Mouse (Mus musculus) adrenal gland, postnatal 10 days (tissue): ENCODE results near the gene Acss1. TPM values are rescaled to one million over a fixed set of nuclear protein-coding genes. Genes with fewer than 3 reads are reported as not detected.
A peak's percentile ranks its signal among the peaks of the same experiment; 100 is the strongest.

Source experiments
- DNase-seq: peaks from one replicate; pipeline ENCODE4 v3.0.0; 2021; ENCODE audit warnings: mixed read lengths
- long read RNA-seq, 2 experiments: library from polyadenylated mRNA; stranded (forward); transcript quantifications; one replicate each; pipeline ENCODE4 v2.0.0; 2021
- total RNA-seq, 2 experiments: library from RNA; stranded (reverse); gene quantifications; 2 replicates each; pipeline ENCODE4 v1.2.3; 2021

Gene Acss1
- 10 to 100 TPM; 64.7 to 68.9 TPM for total RNA-seq
- long read RNA-seq, experiment 1, transcript Acss1-201 (14 exons, 3,618 nt) = major isoform, 82 of 127 reads
- long read RNA-seq, experiment 1, partial matches to known transcripts = 4 of 127 reads
- long read RNA-seq, experiment 1, other reads (novel, unspliced or antisense) = 40 of 127 reads
- long read RNA-seq, experiment 2, transcript Acss1-201 (14 exons, 3,618 nt) = major isoform, 106 of 127 reads
- long read RNA-seq, experiment 2, partial matches to known transcripts = 12 of 127 reads
- long read RNA-seq, experiment 2, other reads (novel, unspliced or antisense) = 9 of 127 reads

DNA sequence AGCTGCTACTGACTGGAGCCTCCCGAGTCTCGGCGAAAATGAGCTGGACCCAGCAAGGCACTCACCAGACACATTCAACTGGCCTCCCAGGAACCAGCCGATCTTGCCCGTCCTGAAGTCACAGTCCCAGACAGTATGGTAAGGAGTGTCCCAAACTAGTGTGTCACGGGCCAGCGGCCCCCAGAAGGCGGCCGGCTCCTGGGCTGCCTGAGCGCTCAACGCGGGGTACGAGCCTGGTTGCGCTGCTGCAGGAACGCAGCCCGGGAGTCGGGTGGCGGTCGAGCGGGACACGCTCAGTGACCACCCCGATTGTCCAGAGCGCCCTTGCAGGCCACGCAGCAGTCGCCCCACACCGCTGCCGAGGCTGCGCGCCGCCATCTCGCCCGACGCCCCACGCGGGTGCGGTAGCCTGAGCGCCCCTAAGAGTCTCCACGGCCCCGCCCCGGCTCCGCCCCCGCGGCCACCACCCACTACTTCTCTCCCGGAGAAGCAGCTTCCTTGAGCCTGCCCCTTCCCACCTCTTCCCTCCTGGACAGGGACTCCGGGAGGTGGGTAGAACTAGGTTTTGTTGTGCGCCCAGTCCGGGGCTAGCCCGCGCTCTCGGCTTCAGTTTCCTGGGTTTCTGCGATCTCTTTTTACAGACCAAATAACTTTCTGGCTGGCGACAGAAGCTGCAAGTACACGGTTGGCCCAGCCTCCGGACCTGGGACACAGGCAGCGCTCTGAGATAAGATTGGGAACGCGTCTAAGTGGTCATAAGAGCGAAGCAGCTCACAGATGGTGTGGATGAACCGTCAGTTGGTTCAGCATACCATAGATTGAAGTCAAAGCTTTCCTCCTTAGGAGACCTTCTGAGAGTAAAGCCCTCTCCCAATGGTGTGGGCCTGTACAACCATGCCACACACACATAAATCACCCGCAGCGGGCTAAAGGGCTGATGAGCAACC is at the start of gene Acss1:
Gene Acss1 (minus strand): TSS at position 681 of the 947 bp plus-strand sequence.
- DNase-seq = peak; percentile 84

- DNase-seq = no peak
Measured at GRCm38 (mm10) chr2:150712167-150712674, 43.9 kb upstream of the Acss1 start.

DNA sequence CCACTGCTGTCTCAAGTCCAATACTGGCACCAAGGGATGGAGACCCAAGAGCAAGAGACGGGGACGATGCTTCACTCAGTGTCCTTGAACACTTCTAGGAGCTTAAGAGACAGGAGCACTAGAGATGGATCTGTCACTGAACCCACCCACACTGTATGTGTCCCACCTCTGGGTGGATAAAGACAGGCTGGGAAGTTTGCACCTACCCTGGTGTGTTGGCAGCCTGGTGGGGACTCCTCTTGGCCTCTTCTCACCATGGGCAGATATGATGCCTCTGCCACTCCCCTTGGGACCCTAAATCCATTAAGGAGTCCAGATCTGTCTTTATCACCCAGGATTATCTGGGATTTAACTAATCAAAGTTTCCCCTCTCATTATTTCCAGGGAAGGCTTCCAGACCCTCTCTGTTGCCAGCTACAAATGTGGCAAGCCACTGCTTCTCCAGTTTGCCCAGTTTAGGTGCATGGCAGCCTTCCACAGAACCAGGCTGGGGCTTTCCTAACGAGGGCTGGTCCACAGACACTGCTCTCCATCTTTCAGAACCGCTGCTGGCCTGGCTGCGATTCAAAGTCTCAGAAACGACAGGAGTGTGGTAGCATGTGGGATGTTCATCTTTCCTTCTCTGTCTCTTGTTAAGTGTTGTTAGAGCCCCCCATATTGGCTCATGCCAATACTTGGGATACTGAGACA is 23.3 kb upstream of the Acss1 start:
- DNase-seq = no peak

DNA sequence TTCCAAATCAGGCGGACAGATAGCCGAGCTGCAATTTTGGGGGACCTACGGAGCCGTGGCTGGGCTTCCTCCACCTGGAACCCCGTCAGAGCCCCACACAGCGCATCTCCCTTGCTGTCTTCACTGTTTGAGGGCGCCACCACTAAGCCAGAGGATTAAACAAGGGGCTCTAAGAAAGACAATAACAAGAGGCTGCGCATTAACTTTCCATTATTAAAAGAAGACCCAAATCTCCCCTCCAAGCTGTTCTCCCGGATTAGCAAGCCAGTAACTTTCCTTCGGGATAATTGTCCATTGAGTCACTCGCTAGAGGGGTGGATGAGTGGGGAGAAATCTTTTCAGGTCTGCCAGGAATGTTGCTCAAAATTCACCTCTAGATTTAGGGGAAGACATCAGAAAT is 21.9 kb upstream of the Acss1 start:
- no peak for DNase-seq

- DNase-seq = no peak
Measured at GRCm38 (mm10) chr2:150689223-150689800, 21.0 kb upstream of the Acss1 start, which contains the start of gene Vsx1. TSS of gene Vsx1 (minus strand) at chr2:150689360.

- peak; percentile 78 for DNase-seq
Measured at GRCm38 (mm10) chr2:150688541-150689186, 20.4 kb upstream of the Acss1 start.

- no peak for DNase-seq
Measured at GRCm38 (mm10) chr2:150687871-150688540, 19.7 kb upstream of the Acss1 start.

DNA sequence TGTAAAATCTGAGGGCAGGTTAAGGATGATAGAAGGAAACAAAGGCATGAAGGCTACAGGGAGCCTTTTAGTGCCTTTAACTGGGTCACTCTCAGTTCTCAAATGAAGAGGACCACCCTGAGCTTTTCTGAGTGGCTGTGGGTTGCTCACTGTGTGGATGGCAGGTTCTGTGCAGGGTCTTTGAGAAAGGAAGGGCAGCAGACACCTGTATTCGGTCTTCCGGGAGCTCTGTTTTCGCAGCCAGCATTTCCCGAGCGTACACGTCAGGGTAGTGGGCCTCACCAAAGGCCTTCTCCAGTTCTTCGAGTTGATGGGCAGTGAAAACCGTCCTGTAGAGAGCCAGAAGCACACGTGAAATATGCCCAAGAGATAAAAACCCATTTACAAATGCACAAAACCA is 17.1 kb upstream of the Acss1 start:
- DNase-seq = no peak

GRCm38 (mm10) chr2:150684451-150684850 is 16.2 kb upstream of the Acss1 start:
- no peak for DNase-seq

DNA sequence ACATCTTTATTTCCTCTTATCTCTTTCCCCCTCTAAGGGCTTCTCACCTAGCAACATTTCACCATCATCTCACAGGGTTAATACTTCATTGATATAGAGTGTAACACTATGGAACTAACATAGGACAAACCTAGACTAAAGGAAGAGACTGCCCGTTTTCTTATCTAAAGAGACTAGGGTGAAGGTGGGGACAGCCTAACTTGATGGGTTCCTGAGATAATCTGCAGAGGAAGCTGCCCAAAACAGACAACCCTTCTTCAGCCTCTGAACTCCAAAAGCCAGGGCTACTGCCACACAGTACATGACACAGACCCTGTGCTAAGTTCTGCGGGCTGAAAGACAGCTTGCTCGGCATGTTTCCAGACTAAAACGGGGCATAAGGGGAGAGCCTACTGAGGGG is 13.3 kb upstream of the Acss1 start:
- no peak for DNase-seq

- peak; percentile 88 for DNase-seq
Measured at GRCm38 (mm10) chr2:150678392-150678791, 10.1 kb upstream of the Acss1 start.

- no peak for DNase-seq
Measured at GRCm38 (mm10) chr2:150675525-150675924, 7.2 kb upstream of the Acss1 start.

DNA sequence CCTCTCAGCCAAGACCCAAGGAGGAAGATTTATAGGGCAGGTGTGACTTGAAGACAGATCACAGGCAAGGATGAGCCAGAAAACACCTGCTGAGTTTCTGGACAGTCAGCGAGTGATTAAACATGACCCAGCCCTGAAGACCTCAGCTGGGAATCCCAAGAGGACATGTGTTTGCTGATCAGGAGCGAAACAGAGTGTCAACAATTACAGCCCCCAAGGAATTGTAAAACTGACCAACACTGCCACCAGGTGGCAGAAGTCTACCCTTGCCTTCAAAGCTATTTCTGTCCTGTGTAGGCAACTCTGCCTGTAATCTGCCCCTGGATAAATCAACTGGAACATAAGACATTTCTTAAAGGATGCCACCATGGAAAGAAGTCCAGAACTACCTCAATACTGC is 6.6 kb upstream of the Acss1 start:
- DNase-seq = peak; percentile 72

- DNase-seq = no peak
Measured at GRCm38 (mm10) chr2:150673929-150674328, 5.6 kb upstream of the Acss1 start.

DNA sequence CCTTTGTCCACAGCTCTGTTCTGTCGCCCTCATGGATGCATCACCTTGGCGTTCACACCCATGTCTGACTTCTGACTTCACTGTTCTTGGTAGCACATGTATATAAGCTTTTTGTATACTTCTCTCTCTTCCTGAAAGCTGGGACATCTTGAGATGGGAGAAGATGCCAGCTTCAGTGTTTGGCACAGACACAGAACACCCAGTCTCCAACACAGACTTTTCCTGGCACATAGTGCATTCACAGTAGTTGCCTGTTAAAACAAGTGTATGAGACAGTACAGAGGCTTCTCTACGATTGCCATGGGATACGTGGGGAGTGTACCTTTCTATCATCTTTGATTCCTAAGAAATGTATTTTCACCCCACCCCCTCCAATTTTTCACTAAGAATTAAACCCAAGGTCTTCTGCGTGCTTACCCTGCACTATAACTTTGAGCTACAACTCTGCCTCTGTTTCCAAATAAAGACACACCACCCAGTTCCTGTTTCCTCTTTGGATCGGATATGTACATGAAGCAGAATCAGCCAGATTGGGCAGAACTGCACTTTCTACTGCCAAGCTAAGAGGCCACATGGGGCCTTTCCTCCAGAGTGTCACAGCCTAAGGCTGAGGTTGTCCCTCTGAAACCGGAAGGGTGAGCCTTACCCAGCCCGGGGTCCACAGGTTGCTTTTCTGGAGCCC is 3.5 kb upstream of the Acss1 start:
- DNase-seq = no peak

- DNase-seq = no peak
Measured at GRCm38 (mm10) chr2:150670926-150671325, 2.6 kb upstream of the Acss1 start.

DNA sequence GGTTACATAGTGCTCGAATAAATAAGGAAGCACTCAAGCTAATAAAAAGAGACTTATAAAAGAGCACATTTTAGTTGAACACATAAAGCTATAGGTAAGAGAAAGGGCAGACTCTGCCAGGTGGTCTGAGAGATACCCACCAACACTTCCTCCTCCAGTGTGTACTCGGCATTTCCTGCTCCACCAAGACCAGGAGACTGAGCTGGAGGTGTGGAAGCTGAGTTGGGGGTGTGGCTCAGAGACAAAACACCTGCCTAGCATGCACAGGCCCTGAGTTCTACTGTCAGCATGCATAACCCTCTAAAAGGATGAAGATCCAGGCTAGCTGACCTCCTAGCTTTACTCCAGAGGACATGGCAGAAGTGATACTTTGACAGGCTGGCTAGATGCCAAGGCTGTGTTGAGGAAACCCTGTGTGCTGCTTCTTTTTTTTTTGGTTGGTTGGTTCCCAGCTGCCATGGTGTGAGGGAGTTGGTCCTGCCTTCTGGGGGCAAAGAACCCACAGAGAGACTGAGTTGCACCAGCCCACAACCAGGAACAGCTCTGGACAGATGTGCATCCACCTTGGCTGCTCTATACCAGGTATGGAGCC is 1.2 kb upstream of the Acss1 start:
- DNase-seq = no peak

DNA sequence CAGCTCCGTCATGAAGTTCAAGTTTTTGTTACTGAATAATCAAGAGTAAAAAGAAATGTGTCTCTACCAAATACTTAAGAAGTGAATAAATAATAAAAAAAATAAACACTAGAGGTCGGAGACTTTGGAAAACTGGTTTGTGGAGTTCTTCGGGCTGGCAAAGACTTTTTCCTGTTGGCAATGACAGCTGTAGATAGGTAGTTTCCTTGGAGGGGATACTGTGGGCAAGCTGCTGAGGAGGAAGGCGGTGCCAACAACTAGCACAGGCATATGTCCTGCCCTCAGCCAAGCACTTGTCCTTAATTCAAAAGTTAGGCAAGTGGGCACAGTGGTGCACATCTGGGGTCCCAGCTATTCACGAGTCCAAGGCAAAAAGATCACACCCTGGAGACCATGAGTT is 656 bp upstream of the Acss1 start:
- no peak for DNase-seq

GRCm38 (mm10) chr2:150667065-150667819 is 1.1 kb downstream of the Acss1 start:
- DNase-seq = no peak
